Mouse (Mus musculus): ENCODE data around the gene Iqschfp. TPM values are rescaled to one million over a fixed set of nuclear protein-coding genes. Genes with fewer than 3 reads are reported as not detected.

The Iqschfp gene
- polyA plus RNA-seq, 1 experiment from 2014 or later = 2.3 TPM

DNA sequence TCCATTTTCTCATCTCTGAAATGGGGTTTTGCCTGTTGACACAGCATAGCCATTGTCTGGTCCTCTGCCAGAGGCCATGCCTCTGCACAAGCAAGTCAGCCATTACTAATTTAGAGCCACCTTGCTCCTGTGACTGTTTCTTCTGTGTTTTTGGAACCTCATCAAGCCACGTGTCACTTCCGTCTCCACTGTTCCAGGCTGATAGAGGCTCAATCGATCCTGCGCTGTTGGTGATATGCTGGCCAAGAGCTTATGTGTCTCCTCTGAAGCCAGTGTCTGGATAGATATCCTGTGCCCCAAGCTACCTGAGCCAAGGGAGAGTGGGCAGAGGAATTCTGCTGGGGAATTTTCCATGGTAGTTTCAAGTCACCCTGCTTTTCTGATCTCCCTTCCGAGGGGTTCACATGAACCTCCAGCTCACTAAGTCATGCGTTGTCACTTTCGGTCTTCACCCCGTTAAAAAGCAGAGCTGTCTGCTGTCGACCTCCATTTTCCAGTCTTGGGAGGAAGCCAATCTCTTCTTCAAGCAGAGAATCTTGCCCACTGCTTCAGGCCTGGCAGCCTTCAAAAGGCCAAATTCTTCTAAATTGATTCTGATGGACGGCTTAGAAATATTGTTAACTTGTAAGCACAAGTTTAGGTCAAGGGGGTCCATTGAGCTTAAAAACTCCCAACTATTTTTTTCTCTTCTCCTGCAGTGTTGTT is 683.8 kb downstream of the Iqschfp start:
- Histone ChIP-seq H3K4me3 (no peak overlapping the region), H3K4me2 (peak overlapping the region; percentile 63), H3K4me1 (peaks cover 81% of the 10 kb centered on the region), H3K9ac (no peak overlapping the region), H3K27me3 (no peaks in the 10 kb centered on the region), H3K9me3 (replicated peaks) (no peaks in the 10 kb centered on the region), H3K36me3 (ENCODE audit: poor library complexity, severe bottlenecking) (no peaks in the 10 kb centered on the region), H3K27ac (peak overlapping the region; percentile 65)
- 41% methylated on average over 10 of the region's 10 CpGs for WGBS
- ATAC-seq = no peak

DNA sequence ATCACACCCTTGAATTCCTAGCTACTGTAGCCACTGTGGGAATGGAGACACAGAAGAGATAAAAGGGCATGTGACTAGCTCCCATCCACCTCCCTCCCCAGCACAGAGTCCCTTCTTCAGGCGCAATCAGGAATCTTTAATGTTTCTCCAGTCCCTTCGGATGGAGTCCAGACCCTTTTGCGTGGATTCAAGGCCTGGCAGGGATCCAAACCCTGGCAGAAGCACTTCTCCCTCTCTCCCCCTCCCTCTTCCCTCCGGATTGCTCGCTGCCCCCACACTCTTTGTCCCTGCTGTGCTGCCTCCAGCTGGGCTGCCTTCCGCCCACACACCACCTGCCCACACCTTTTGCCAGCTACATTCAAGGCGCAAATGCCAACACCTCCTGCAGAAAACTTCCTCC is 684.4 kb downstream of the Iqschfp start:
- H3K4me3 ChIP-seq = 0 out of 2 replicates have a peak overlapping the region, but pooled peaks have one; percentile 1
- WGBS = 6% methylated on average over 7 of the region's 7 CpGs
- peak; percentile 14 for ATAC-seq
- peaks cover 80% of the 10 kb centered on the region for H3K4me1 ChIP-seq
- H3K4me2 ChIP-seq = peak overlapping the region; percentile 63
- no peaks in the 10 kb centered on the region for H3K9me3 ChIP-seq (replicated peaks)
- H3K36me3 ChIP-seq (ENCODE audit: poor library complexity, severe bottlenecking) = no peaks in the 10 kb centered on the region
- peak overlapping the region; percentile 65 for H3K27ac ChIP-seq
- peak overlapping the region; percentile 36; the same call in 1 of the 2 replicates for H3K9ac ChIP-seq
- H3K27me3 ChIP-seq = no peaks in the 10 kb centered on the region

DNA sequence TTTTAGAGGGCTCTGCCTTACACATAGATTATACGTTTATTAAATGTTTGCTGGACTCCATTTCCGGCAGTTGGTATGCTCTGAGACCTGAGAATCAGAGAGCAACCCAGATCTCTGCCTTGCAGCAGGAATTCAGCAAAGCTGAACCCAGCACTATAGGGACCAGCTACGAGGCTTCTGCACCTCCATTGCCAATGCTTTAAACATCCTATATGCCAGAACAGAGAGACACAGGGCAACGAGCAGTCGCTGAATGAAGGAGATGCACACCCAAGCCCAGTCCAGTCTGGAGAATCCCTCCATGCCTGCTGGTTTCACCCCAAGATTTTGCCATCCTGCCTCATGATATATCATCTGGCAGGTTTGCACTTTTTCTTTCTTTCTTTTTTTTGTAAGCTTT is 684.9 kb downstream of the Iqschfp start:
- peak overlapping the region; percentile 63 for H3K4me2 ChIP-seq
- no peaks in the 10 kb centered on the region for H3K36me3 ChIP-seq (ENCODE audit: poor library complexity, severe bottlenecking)
- 0 out of 2 replicates have a peak overlapping the region, but pooled peaks have one; percentile 1 for H3K4me3 ChIP-seq
- peaks cover 83% of the 10 kb centered on the region for H3K4me1 ChIP-seq
- peak overlapping the region; percentile 36; the same call in 1 of the 2 replicates for H3K9ac ChIP-seq
- ATAC-seq = no peak
- no peaks in the 10 kb centered on the region for H3K9me3 ChIP-seq (replicated peaks)
- peak overlapping the region; percentile 65 for H3K27ac ChIP-seq
- no peaks in the 10 kb centered on the region for H3K27me3 ChIP-seq
- 58% methylated on average over 5 of the region's 5 CpGs for WGBS

DNA sequence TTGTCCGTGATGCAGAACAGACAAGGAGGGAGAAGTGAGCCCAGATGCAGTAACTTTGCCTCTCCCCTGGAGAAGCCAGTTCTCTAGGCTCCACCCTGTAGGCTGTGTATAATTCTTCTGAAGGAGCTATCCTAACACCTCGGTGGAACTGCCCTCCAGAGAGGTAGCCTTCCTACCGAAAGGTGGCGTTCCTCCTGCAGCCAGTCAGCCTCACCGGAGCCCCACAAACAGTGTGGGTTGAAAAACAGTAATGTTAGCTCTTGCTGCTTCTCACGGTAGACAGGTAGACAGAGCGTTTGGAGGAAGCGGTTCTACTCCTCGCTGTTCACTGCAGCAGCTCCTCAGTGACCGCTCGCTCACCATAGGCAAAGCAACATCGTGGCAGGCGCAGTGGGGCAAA is 689.6 kb downstream of the Iqschfp start:
- Histone ChIP-seq H3K4me3 (no peak overlapping the region), H3K36me3 (ENCODE audit: poor library complexity, severe bottlenecking) (no peaks in the 10 kb centered on the region), H3K9ac (no peak overlapping the region; the same call in 1 of the 2 replicates), H3K4me2 (no peak overlapping the region), H3K9me3 (replicated peaks) (no peaks in the 10 kb centered on the region), H3K4me1 (peaks cover 83% of the 10 kb centered on the region), H3K27ac (no peak overlapping the region; the same call in 1 of the 2 replicates), H3K27me3 (no peaks in the 10 kb centered on the region)
- no peak for ATAC-seq
- 68% methylated on average over 13 of the region's 13 CpGs for WGBS

DNA sequence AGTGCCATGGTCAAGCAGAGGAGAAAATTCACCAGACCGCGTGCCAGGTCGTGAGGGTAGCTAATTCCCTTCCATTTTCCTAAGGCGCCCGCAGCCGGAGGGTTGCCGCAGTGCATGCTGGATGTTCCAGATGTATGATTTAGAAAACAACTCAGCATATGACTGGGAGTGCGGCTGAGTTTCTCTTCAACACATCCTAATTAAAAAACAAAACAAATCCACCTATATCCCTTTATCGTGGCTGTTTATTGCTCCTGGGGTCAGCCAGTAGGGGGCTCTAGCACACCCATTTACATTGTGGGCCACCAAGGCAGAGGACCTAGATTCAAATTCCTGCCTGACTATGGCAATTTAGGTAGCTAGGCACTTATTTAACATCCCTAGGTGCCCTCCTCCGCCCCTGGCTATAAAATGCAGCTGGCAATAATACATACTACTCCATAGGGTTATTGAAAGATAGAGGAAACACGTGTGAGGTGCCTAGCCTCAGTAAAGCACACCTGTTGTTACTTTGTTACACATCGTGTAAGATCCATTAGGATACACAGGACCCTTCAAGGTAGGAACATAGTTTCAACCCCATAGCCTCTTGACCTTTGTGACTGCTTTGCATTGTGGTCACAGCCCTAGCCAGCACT is 690.2 kb downstream of the Iqschfp start:
- WGBS = 64% methylated on average over 12 of the region's 12 CpGs
- Histone ChIP-seq H3K4me2 (peak overlapping the region; percentile 48), H3K36me3 (ENCODE audit: poor library complexity, severe bottlenecking) (no peaks in the 10 kb centered on the region), H3K9me3 (replicated peaks) (no peaks in the 10 kb centered on the region), H3K27ac (peak overlapping the region; percentile 84), H3K4me1 (peaks cover 83% of the 10 kb centered on the region), H3K27me3 (no peaks in the 10 kb centered on the region), H3K9ac (no peak overlapping the region), H3K4me3 (no peak overlapping the region)
- ATAC-seq = 0 out of 2 replicates have a peak, but pooled peaks have one; percentile 3

DNA sequence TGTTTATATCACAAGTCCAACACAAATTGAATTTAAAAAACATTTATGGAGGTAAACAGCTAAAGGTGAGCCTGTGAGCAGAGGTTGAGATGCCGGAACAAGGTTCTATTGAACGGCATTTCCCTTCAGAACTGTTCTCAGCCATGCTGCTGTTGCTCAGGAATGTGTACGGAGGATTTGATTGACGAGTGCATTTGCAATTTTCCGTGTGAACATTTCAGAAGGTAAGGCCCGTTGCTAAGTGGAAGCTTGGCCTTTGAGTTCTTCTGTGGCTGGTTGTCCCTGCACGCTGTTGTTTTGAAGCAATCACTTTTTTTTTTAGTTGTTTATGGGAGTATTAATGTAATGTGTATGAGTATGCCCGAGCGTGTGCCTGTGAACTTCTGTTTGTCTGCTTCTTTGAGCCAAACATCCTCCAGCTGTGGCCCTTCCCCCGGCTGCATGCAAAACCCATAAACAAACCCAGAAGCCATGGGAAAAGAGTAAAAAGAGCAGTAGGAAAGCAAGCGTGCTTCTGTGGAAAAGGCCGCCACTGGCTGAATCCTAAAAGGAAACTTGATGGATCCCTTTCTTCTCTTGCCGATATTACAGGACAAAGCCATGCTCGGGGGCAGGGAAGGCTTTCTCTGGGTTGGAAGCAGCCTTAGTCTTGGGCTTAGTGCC is 691.1 kb downstream of the Iqschfp start:
- Histone ChIP-seq H3K27ac (peak overlapping the region; percentile 84), H3K4me2 (peak overlapping the region; percentile 48), H3K9me3 (replicated peaks) (no peaks in the 10 kb centered on the region), H3K4me3 (0 out of 2 replicates have a peak overlapping the region, but pooled peaks have one; percentile 3), H3K9ac (peak overlapping the region; percentile 45), H3K27me3 (no peaks in the 10 kb centered on the region), H3K4me1 (peaks cover 88% of the 10 kb centered on the region), H3K36me3 (ENCODE audit: poor library complexity, severe bottlenecking) (no peaks in the 10 kb centered on the region)
- no peak for ATAC-seq
- WGBS = 6% methylated on average over 14 of the region's 14 CpGs

DNA sequence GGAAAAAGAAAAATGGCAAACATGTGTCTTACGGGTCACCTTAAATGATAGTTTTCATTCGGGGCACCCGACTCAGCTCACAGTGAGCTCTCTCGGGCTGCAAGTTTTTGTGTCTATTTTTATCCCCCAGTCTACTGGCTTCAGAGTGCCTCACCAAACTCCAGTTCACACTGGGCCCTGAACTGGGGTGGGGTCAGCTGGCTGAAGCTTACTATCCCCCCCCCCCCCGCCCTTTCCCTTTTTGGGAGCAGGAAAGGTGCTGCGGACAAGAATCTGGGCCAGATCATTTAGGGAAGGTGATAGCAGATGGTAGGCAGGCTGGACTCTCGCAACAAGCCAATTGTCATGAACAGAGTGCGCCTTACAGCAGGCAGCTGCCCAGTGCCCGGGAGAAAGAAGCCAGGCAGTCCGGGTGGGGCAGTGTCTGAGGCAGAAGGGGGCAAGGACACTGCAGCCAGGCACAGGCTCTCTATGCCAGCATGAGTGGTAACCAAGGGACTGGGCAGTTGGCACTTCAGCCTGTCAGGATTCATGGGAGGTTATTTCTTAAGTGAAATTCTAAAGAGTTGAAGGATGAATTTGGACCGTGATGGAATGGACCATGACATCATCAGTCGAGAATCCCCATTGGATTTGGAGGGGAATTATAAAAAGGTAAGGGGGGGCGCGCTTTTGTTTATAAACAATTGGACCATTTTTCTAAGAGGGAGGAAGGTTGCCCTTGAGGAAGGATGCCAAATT is 691.9 kb downstream of the Iqschfp start:
- 22% methylated on average over 14 of the region's 14 CpGs for WGBS
- Histone ChIP-seq H3K9me3 (replicated peaks) (no peaks in the 10 kb centered on the region), H3K9ac (peak overlapping the region; percentile 45; the same call in 1 of the 2 replicates), H3K4me1 (peaks cover 81% of the 10 kb centered on the region), H3K4me3 (0 out of 2 replicates have a peak overlapping the region, but pooled peaks have one; percentile 3), H3K27me3 (no peaks in the 10 kb centered on the region), H3K4me2 (peak overlapping the region; percentile 48), H3K27ac (peak overlapping the region; percentile 84), H3K36me3 (ENCODE audit: poor library complexity, severe bottlenecking) (no peaks in the 10 kb centered on the region)
- ATAC-seq = peak; percentile 70

DNA sequence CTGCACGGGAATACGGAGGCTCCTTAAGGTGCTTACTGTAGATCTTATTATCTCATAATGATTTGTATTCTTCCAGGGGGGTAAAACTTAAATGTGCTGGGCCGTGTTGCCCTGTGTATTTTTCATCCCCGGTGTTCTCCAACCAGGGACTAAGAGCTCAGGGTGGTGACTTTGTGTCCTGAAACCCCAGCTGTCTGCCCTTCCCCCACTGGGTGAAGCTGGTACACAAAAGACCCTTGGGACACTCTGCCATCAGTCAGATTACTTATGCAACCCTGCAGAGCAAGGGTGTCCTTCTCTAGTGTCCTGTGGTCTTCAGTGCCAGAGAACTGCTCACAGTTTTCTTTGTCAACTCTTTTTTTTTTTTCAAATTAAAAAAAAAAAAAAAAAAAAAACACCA is 693.2 kb downstream of the Iqschfp start:
- no peaks in the 10 kb centered on the region for H3K36me3 ChIP-seq (ENCODE audit: poor library complexity, severe bottlenecking)
- no peak overlapping the region for H3K27ac ChIP-seq
- H3K27me3 ChIP-seq = no peaks in the 10 kb centered on the region
- H3K4me1 ChIP-seq = peaks cover 75% of the 10 kb centered on the region
- H3K4me3 ChIP-seq = no peak overlapping the region
- ATAC-seq = no peak
- no peaks in the 10 kb centered on the region for H3K9me3 ChIP-seq (replicated peaks)
- no peak overlapping the region for H3K9ac ChIP-seq
- 67% methylated on average over 4 of the region's 4 CpGs for WGBS
- H3K4me2 ChIP-seq = no peak overlapping the region

DNA sequence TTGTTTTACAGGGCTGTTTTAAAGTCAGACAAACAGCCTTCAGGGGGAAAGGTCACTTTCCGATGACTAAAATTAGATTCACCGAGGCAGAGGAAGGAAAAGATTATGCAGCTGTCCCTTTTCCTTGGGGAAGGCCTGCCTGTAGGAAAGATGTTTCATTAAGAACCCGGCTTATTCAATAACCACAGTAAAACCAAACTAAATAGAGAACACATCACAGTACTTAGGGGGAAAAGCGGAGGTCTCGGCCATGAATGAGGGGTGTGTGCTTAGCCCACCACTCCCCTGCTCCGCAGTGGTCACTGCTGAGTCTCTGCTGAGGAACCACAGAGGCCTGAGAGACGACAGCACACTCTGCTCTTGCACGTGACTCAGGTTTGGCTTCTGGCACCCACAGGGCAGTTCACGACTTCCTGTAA is 694.6 kb downstream of the Iqschfp start:
- Histone ChIP-seq H3K4me1 (peaks cover 71% of the 10 kb centered on the region), H3K27ac (peak overlapping the region; percentile 69; the same call in 1 of the 2 replicates), H3K36me3 (ENCODE audit: poor library complexity, severe bottlenecking) (no peaks in the 10 kb centered on the region), H3K4me2 (no peak overlapping the region), H3K4me3 (no peak overlapping the region), H3K27me3 (no peaks in the 10 kb centered on the region), H3K9me3 (replicated peaks) (no peaks in the 10 kb centered on the region), H3K9ac (no peak overlapping the region)
- WGBS = 61% methylated on average over 9 of the region's 9 CpGs
- ATAC-seq = no peak

DNA sequence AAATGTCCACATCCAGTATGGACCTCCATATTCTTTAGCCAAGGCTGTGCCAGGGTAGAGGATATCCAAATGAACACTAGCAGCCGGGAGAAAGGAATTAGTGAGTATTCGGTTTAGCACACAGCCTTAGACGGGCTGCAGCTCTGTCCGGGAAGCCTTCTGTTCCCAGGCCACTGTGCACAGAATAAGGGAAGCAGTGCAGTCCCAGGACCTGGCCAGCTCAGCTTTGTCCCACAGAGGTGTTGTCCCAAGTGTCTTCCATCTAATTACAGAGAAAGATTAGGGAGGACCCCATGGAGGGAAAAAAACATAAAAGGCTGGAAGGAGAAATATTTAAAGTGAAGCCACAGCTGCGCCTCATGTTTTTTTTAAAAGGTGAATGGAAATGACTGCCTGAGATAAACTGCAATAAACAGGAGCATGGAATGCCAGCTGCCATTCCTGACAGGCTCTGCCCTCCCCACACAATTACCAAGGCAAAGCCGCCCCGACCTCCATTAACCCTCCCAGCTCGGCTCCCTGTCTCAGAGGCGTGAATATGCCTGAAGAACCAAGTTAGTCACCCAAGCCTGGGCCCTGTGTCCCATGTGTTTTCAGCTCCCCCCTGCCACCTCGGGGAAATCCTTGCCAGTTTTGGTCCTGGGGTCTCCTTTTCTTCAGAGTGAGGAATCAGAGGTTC is 695.7 kb downstream of the Iqschfp start:
- peak; percentile 54; the same call in 1 of the 2 replicates for ATAC-seq
- H3K36me3 ChIP-seq (ENCODE audit: poor library complexity, severe bottlenecking) = no peaks in the 10 kb centered on the region
- peak overlapping the region; percentile 69 for H3K27ac ChIP-seq
- no peaks in the 10 kb centered on the region for H3K9me3 ChIP-seq (replicated peaks)
- no peak overlapping the region for H3K9ac ChIP-seq
- peaks cover 67% of the 10 kb centered on the region for H3K4me1 ChIP-seq
- H3K4me3 ChIP-seq = no peak overlapping the region
- no peaks in the 10 kb centered on the region for H3K27me3 ChIP-seq
- no peak overlapping the region for H3K4me2 ChIP-seq
- 28% methylated on average over 10 of the region's 10 CpGs for WGBS

DNA sequence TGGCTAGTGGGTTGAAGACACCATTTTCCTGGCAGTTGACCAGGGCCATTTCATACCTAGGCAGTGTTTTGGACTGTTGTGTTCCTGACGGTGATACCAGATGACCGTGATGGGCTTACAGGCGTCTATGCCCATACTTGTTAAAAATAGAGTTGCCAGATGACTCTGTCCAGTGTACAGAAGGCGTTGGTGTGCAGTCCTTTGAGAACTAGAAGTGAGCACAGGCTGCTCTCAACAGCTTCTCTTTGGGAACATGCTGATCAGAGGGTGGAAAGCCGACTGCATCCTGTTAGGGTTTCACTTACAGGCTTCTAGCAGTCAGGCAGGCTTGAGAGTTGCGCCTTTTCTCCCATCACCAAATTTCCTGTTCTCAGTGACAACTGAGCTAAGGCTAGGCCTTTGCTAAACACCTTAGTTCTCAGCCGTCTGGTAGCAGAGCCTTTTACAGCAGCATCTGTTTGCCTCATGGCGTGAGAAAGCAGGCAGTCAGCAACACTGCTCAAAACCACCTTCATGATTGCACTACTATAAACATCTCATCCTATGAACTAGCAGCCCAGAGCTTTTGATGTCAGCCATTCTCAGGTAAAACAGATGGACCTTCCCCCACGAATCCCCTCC is 697.3 kb downstream of the Iqschfp start:
- H3K4me1 ChIP-seq = peaks cover 58% of the 10 kb centered on the region
- no peaks in the 10 kb centered on the region for H3K27me3 ChIP-seq
- H3K27ac ChIP-seq = no peak overlapping the region

More for the DNA sequence above, 697.3 kb downstream of the Iqschfp start:
- no peak overlapping the region for H3K9ac ChIP-seq
- H3K36me3 ChIP-seq (ENCODE audit: poor library complexity, severe bottlenecking) = no peaks in the 10 kb centered on the region
- no peak overlapping the region for H3K4me3 ChIP-seq
- no peak for ATAC-seq
- H3K9me3 ChIP-seq (replicated peaks) = no peaks in the 10 kb centered on the region
- WGBS = 85% methylated on average over 9 of the region's 9 CpGs
- no peak overlapping the region for H3K4me2 ChIP-seq

All from forebrain, embryonic 13.5 days (tissue).